Mouse (Mus musculus): ENCODE data around the gene Ehbp1l1. TPM values are rescaled to one million over a fixed set of nuclear protein-coding genes. Genes with fewer than 3 reads are reported as not detected.

Ehbp1l1 gene
- polyA plus RNA-seq, 1 experiment from 2014 or later, result 17.4 TPM

- Histone ChIP-seq H3K4me2 (peak overlapping the region; percentile 60), H3K4me1 (ENCODE audit: insufficient read depth) (peaks cover 5% of the 10 kb centered on the region; the same call in 1 of the 2 replicates), H3K27me3 (ENCODE audit: insufficient read depth, low read length) (no peaks in the 10 kb centered on the region), H3K9me3 (ENCODE audit: low read depth, low read length) (no peaks in the 10 kb centered on the region), H3K9ac (peak overlapping the region; percentile 23; the same call in 1 of the 2 replicates), H3K36me3 (ENCODE audit: insufficient read depth) (peaks cover 48% of the 10 kb centered on the region), H3K27ac (ENCODE audit: low read depth) (peak overlapping the region; percentile 91), H3K4me3 (ENCODE audit: low read depth, low read length) (peak overlapping the region; percentile 26)
- ATAC-seq (ENCODE audit: insufficient read depth) (no peak), DNase-seq (peak; percentile 53)
- no peak for TF ChIP-seq CTCF (IDR thresholded peaks at IDR 0.05; ENCODE audit: low read depth)
- WGBS, result 68% methylated on average over 16 of the region's 16 CpGs
These were observed 65.0 kb downstream of the Ehbp1l1 start for GRCm38 (mm10) chr19:5660942-5661751.

Small RNAs within 50 kb of the gene (microRNA-seq; reads per million reads assigned to microRNA genes)
- not detected for gene Mir6987 (ENCODE audit: borderline number of aligned reads)

Other genes starting within 250 kb of the Ehbp1l1 start
- 39.8 and 42.6 TPM in 2 replicates for gene Mus81, start 237.9 kb downstream of the Ehbp1l1 start, polyA plus RNA-seq (2014; fragmentation: Nextera tagmentation; extraction: Ambion mirVana)
- 3,236 and 3,318 TPM in 2 replicates for gene Cfl1, start 235.9 kb downstream of the Ehbp1l1 start, polyA plus RNA-seq (2014; fragmentation: Nextera tagmentation; extraction: Ambion mirVana)
- 0.18 TPM in 1 of 2 replicates, not detected in the other for gene 1700020D05Rik, start 222.5 kb downstream of the Ehbp1l1 start, polyA plus RNA-seq (2014; fragmentation: Nextera tagmentation; extraction: Ambion mirVana)
- 6.0 and 6.7 TPM in 2 replicates for gene Snx32, start 215.8 kb downstream of the Ehbp1l1 start, polyA plus RNA-seq (2014; fragmentation: Nextera tagmentation; extraction: Ambion mirVana)
- 0.89 and 1.0 TPM in 2 replicates for gene Ovol1, start 165.7 kb downstream of the Ehbp1l1 start, polyA plus RNA-seq (2014; fragmentation: Nextera tagmentation; extraction: Ambion mirVana)
- gene Ap5b1, start 158.3 kb downstream of the Ehbp1l1 start, polyA plus RNA-seq (2014; fragmentation: Nextera tagmentation; extraction: Ambion mirVana), result 3.7 and 4.2 TPM in 2 replicates
- 138 and 145 TPM in 2 replicates for gene Rnaseh2c, start 124.4 kb downstream of the Ehbp1l1 start, polyA plus RNA-seq (2014; fragmentation: Nextera tagmentation; extraction: Ambion mirVana)
- 25.5 and 33.4 TPM in 2 replicates for gene Kat5, start 116.1 kb downstream of the Ehbp1l1 start, polyA plus RNA-seq (2014; fragmentation: Nextera tagmentation; extraction: Ambion mirVana)
- 52.3 and 54.2 TPM in 2 replicates for gene Rela, start 88.8 kb downstream of the Ehbp1l1 start, polyA plus RNA-seq (2014; fragmentation: Nextera tagmentation; extraction: Ambion mirVana)
- 40.4 and 49.3 TPM in 2 replicates for gene Sipa1, start 62.6 kb downstream of the Ehbp1l1 start, polyA plus RNA-seq (2014; fragmentation: Nextera tagmentation; extraction: Ambion mirVana)
- gene Map3k11, start 37.6 kb downstream of the Ehbp1l1 start, polyA plus RNA-seq (2014; fragmentation: Nextera tagmentation; extraction: Ambion mirVana), result 36.6 TPM in 2 replicates
- 28.4 and 35.2 TPM in 2 replicates for gene Pcnx3, start 37.4 kb downstream of the Ehbp1l1 start, polyA plus RNA-seq (2014; fragmentation: Nextera tagmentation; extraction: Ambion mirVana)
- gene Kcnk7, start 21.9 kb downstream of the Ehbp1l1 start, polyA plus RNA-seq (2014; fragmentation: Nextera tagmentation; extraction: Ambion mirVana), result 0.32 and 0.47 TPM in 2 replicates
- 108 and 116 TPM in 2 replicates for gene Fam89b, start 3.3 kb upstream of the Ehbp1l1 start, polyA plus RNA-seq (2014; fragmentation: Nextera tagmentation; extraction: Ambion mirVana)
- 51.8 and 55.9 TPM in 2 replicates for gene Ltbp3, start 14.6 kb upstream of the Ehbp1l1 start, polyA plus RNA-seq (2014; fragmentation: Nextera tagmentation; extraction: Ambion mirVana)
- gene Scyl1, start 45.1 kb upstream of the Ehbp1l1 start, polyA plus RNA-seq (2014; fragmentation: Nextera tagmentation; extraction: Ambion mirVana), result 74.8 and 84.5 TPM in 2 replicates
- gene Frmd8, start 149.0 kb upstream of the Ehbp1l1 start, polyA plus RNA-seq (2014; fragmentation: Nextera tagmentation; extraction: Ambion mirVana), result 37.9 and 42.2 TPM in 2 replicates
- 2.4 TPM in 2 replicates for gene Slc25a45, start 151.5 kb upstream of the Ehbp1l1 start, polyA plus RNA-seq (2014; fragmentation: Nextera tagmentation; extraction: Ambion mirVana)
- 2.7 and 3.8 TPM in 2 replicates for gene Tigd3, start 167.8 kb upstream of the Ehbp1l1 start, polyA plus RNA-seq (2014; fragmentation: Nextera tagmentation; extraction: Ambion mirVana)
- 147 and 162 TPM in 2 replicates for gene Dpf2, start 186.7 kb upstream of the Ehbp1l1 start, polyA plus RNA-seq (2014; fragmentation: Nextera tagmentation; extraction: Ambion mirVana)
- gene Cdc42ep2, start 198.5 kb upstream of the Ehbp1l1 start, polyA plus RNA-seq (2014; fragmentation: Nextera tagmentation; extraction: Ambion mirVana), result 9.8 and 9.9 TPM in 2 replicates
- gene Pola2, start 237.9 kb upstream of the Ehbp1l1 start, polyA plus RNA-seq (2014; fragmentation: Nextera tagmentation; extraction: Ambion mirVana), result 88.7 and 89.3 TPM in 2 replicates